Mouse (Mus musculus): ENCODE data around the gene Kcnq1. TPM values are rescaled to one million over a fixed set of nuclear protein-coding genes. Genes with fewer than 3 reads are reported as not detected.

Kcnq1 gene
- polyA plus RNA-seq, 1 experiment: 41.8 TPM

- WGBS: 84% methylated on average over 20 of the region's 20 CpGs
- Histone ChIP-seq H3K36me3 (ENCODE audit: control insufficient read depth, insufficient read depth, low read length) (peaks cover 2% of the 10 kb centered on the region; the same call in 1 of the 2 replicates), H3K27ac (ENCODE audit: insufficient read depth, low read depth, low read length) (no peak overlapping the region), H3K4me1 (ENCODE audit: control insufficient read depth, insufficient read depth, insufficient read length, low read length) (no peaks in the 10 kb centered on the region), H3K4me3 (ENCODE audit: low read depth, low read length) (no peak overlapping the region), H3K27me3 (ENCODE audit: control insufficient read depth, insufficient read depth, low read length) (no peaks in the 10 kb centered on the region)
- no peak for TF ChIP-seq POLR2A (IDR thresholded peaks at IDR 0.05; ENCODE audit: low read depth, low read length)
- TF ChIP-seq CTCF (IDR thresholded peaks at IDR 0.05; ENCODE audit: extremely low read depth, insufficient read length, insufficient replicate concordance, low read depth, low read length): no peak
These were observed 274.4 kb downstream of the Kcnq1 start for GRCm38 (mm10) chr7:143380466-143381073.

- H3K27me3 ChIP-seq (ENCODE audit: control insufficient read depth, insufficient read depth, low read length): no peaks in the 10 kb centered on the region
- TF ChIP-seq CTCF (IDR thresholded peaks at IDR 0.05; ENCODE audit: extremely low read depth, insufficient read length, insufficient replicate concordance, low read depth, low read length): no peak
- no peak for TF ChIP-seq POLR2A (IDR thresholded peaks at IDR 0.05; ENCODE audit: low read depth, low read length)
- H3K36me3 ChIP-seq (ENCODE audit: control insufficient read depth, insufficient read depth, low read length): peaks cover 4% of the 10 kb centered on the region
- no peak overlapping the region for H3K27ac ChIP-seq (ENCODE audit: insufficient read depth, low read depth, low read length)
- WGBS: 72% methylated on average over 1 of the region's 1 CpGs
- no peak overlapping the region for H3K4me3 ChIP-seq (ENCODE audit: low read depth, low read length)
- no peaks in the 10 kb centered on the region for H3K4me1 ChIP-seq (ENCODE audit: control insufficient read depth, insufficient read depth, insufficient read length, low read length)
These were observed 280.5 kb downstream of the Kcnq1 start for GRCm38 (mm10) chr7:143386632-143387031.

- H3K27ac ChIP-seq (ENCODE audit: insufficient read depth, low read depth, low read length): no peak overlapping the region
- WGBS: 80% methylated on average over 27 of the region's 27 CpGs
- no peaks in the 10 kb centered on the region for H3K27me3 ChIP-seq (ENCODE audit: control insufficient read depth, insufficient read depth, low read length)
These were observed 282.9 kb downstream of the Kcnq1 start for GRCm38 (mm10) chr7:143388783-143389695.

GRCm38 (mm10) chr7:143389860-143390259, 283.7 kb downstream of the Kcnq1 start:
- TF ChIP-seq CTCF (IDR thresholded peaks at IDR 0.05; ENCODE audit: extremely low read depth, insufficient read length, insufficient replicate concordance, low read depth, low read length) (no peak), POLR2A (IDR thresholded peaks at IDR 0.05; ENCODE audit: low read depth, low read length) (no peak)
- H3K27me3 ChIP-seq (ENCODE audit: control insufficient read depth, insufficient read depth, low read length): no peaks in the 10 kb centered on the region
- H3K36me3 ChIP-seq (ENCODE audit: control insufficient read depth, insufficient read depth, low read length): peaks cover 7% of the 10 kb centered on the region; the same call in 1 of the 2 replicates
- H3K4me1 ChIP-seq (ENCODE audit: control insufficient read depth, insufficient read depth, insufficient read length, low read length): peaks cover 6% of the 10 kb centered on the region; the same call in 1 of the 2 replicates
- H3K27ac ChIP-seq (ENCODE audit: insufficient read depth, low read depth, low read length): no peak overlapping the region
- 39% methylated on average over 2 of the region's 2 CpGs for WGBS
- no peak overlapping the region for H3K4me3 ChIP-seq (ENCODE audit: low read depth, low read length)

More at GRCm38 (mm10) chr7:143388783-143389695, 282.9 kb downstream of the Kcnq1 start:
- Histone ChIP-seq H3K4me3 (ENCODE audit: low read depth, low read length) (no peak overlapping the region), H3K36me3 (ENCODE audit: control insufficient read depth, insufficient read depth, low read length) (peaks cover 5% of the 10 kb centered on the region), H3K4me1 (ENCODE audit: control insufficient read depth, insufficient read depth, insufficient read length, low read length) (0 out of 2 replicates have a peak, but pooled peaks cover under 1% of the 10 kb centered on the region)
- no peak for TF ChIP-seq CTCF (IDR thresholded peaks at IDR 0.05; ENCODE audit: extremely low read depth, insufficient read length, insufficient replicate concordance, low read depth, low read length)
- TF ChIP-seq POLR2A (IDR thresholded peaks at IDR 0.05; ENCODE audit: low read depth, low read length): no peak

GRCm38 (mm10) chr7:143390277-143390948, 284.3 kb downstream of the Kcnq1 start:
- 77% methylated on average over 12 of the region's 12 CpGs for WGBS
- Histone ChIP-seq H3K36me3 (ENCODE audit: control insufficient read depth, insufficient read depth, low read length) (peaks cover 7% of the 10 kb centered on the region; the same call in 1 of the 2 replicates), H3K4me3 (ENCODE audit: low read depth, low read length) (no peak overlapping the region), H3K4me1 (ENCODE audit: control insufficient read depth, insufficient read depth, insufficient read length, low read length) (peaks cover 12% of the 10 kb centered on the region; the same call in 1 of the 2 replicates), H3K27me3 (ENCODE audit: control insufficient read depth, insufficient read depth, low read length) (no peaks in the 10 kb centered on the region), H3K27ac (ENCODE audit: insufficient read depth, low read depth, low read length) (no peak overlapping the region)
- no peak for TF ChIP-seq CTCF (IDR thresholded peaks at IDR 0.05; ENCODE audit: extremely low read depth, insufficient read length, insufficient replicate concordance, low read depth, low read length)
- TF ChIP-seq POLR2A (IDR thresholded peaks at IDR 0.05; ENCODE audit: low read depth, low read length): no peak

- WGBS: 39% methylated on average over 9 of the region's 9 CpGs
- TF ChIP-seq POLR2A (IDR thresholded peaks at IDR 0.05; ENCODE audit: low read depth, low read length) (no peak), CTCF (IDR thresholded peaks at IDR 0.05; ENCODE audit: extremely low read depth, insufficient read length, insufficient replicate concordance, low read depth, low read length) (no peak)
- Histone ChIP-seq H3K4me3 (ENCODE audit: low read depth, low read length) (no peak overlapping the region), H3K27me3 (ENCODE audit: control insufficient read depth, insufficient read depth, low read length) (no peaks in the 10 kb centered on the region), H3K27ac (ENCODE audit: insufficient read depth, low read depth, low read length) (no peak overlapping the region), H3K36me3 (ENCODE audit: control insufficient read depth, insufficient read depth, low read length) (peaks cover 3% of the 10 kb centered on the region; the same call in 1 of the 2 replicates), H3K4me1 (ENCODE audit: control insufficient read depth, insufficient read depth, insufficient read length, low read length) (peaks cover 12% of the 10 kb centered on the region; the same call in 1 of the 2 replicates)
These were observed 289.0 kb downstream of the Kcnq1 start for GRCm38 (mm10) chr7:143395113-143395563.
